Mouse (Mus musculus) lung, postnatal 14 days (tissue): ENCODE data around the gene Lxn.

Experiments used
- DNase-seq: peaks from one replicate; pipeline ENCODE4 v3.0.0; 2021

Lxn gene

GRCm38 (mm10) chr3:67459881-67460280 lies 3.8 kb downstream of the Lxn start:
- DNase-seq = no peak

DNA sequence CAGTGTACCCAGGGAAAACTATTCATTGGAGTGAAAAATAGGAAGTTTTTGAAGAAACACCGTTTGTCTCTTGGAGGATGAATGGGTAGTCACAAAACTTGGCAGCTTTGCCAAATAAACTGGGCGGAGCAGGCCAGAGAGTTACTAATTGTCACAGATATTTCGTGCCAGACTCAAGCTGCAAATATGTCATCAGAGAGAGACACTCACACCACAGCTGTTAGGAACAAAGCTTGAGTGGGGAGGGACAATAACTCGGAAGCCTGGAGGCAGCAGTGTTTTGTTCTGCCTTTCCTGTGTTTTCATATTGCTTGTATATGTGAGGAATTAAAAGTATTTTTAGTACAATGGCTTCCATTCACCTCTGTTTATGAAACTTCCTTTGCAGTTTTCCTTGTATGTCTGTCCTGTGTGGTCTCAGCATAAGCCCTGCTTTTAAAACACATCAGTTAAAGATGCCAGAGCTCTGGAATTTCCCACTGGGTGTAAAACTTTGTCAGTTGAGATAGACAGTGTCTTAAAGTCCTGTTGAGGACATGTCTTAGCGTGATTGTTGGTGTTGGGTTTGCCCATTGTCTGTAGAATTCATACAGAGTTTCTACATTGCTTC lies 13.0 kb downstream of the Lxn start:
- DNase-seq = peak; percentile 37

DNA sequence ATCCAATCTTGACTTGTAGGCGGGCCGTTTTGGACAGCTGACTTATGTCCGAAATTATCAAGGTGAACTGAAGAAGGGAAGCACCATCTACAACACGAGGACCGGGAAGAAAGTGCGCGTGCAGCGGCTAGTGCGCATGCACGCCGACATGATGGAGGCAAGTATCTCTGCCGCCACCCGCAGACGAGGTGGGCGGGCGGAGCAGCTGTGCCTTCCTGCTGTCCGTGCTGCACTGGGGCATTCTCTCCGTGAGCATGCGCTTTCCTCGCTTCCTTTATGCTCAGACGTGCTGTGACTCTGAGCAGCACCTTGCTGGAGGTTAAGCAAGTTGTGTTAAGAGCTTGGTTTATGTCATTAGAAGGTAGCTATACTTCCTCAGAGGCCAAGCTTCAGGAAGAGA lies 14.1 kb downstream of the Lxn start:
- DNase-seq = peak; percentile 25

DNA sequence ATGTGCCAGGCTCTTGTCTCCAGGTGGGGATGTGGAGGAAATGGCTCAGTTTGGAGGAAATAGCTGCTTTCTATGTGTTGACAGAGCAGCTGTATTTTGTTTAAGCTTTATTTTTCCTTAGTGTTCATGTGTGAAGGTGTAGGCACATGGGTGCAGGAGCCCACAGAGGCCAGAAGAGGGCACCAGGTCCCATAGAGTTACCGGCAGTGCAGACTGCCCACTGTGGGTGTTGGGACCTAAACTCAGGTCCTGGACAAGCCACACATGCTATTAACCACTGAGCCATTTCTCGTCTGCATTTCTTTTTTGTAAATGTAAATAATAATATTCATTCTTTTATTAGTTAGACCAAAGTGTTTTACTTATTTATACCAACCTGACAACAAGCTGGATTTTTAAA lies 16.6 kb downstream of the Lxn start:
- no peak for DNase-seq

DNA sequence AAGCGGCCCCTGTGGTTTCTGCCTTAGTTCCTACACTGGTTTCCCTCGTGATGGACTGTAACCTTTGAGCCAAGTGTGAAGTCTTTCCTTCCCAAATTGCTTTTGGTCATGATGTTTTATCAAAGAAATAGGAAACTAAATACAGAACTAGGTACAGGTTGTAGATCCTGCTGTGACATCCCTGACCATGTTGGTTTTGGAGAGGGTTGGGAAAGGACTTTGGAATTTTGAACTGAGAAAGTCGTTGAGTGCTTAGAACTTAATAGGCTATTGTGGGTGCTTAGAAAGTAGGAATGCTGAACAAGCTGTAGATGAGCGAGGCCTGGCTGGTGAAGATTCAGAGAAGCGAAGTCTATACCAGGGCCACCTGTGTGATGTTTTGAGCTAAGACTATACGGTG lies 29.7 kb downstream of the Lxn start:
- DNase-seq = no peak

DNA sequence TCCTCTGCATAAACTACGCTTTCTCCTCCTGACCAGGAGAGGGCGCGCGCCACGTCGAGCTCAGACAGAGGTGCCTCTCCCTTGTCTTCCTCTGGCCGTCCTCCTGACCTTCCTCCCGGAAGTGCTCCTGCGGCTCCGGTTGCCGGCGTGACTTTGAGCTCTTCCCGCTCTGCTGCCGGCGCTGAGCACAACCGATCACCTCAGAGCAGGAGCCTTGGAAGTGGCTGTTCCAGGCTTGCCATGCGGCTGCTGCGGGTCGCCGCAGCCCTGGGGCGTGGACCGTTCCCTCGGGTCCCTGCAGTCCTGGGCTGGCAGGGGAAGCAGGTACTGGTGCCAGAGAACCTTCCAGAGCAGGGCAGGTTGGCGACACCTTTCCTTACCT lies 33.7 kb downstream of the Lxn start, which contains the start of gene Gfm1:
Gfm1 (plus strand) TSS at position 98 of the 382 bp plus-strand sequence.
- peak; percentile 89 for DNase-seq

DNA sequence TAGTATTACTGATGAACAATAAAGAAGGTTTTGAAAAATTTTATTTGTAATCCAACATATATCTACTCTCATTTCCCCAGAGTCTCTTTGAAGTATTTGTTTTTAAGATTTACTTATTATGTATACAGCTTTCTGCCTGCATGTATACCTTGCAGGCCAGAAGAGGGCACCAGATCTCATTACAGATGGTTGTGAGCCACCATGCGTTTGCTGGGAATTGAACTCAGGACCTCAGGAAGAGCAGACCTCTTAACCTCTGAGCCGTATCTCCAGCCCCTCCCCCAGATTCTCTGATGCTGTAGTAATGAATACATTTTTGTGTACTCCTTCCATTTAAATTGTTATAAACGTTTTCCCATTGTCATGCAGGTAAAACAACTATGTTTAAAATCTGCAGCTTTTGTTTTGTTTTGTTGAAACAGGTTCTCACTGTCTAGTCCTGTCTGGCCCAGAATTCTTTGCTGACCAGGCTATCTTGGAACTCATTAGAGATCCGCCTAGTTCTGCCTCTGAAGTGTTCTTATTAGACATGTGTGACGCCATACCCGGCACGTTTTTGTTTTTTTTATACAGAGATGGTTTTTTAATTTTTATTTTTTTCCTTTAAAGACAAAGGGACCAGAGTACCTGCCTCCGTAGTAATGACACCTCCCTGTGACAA lies 34.3 kb downstream of the Lxn start:
- no peak for DNase-seq
